10 mouse cellular contexts compared by ENCODE assay signal in the genomic region with DNA sequence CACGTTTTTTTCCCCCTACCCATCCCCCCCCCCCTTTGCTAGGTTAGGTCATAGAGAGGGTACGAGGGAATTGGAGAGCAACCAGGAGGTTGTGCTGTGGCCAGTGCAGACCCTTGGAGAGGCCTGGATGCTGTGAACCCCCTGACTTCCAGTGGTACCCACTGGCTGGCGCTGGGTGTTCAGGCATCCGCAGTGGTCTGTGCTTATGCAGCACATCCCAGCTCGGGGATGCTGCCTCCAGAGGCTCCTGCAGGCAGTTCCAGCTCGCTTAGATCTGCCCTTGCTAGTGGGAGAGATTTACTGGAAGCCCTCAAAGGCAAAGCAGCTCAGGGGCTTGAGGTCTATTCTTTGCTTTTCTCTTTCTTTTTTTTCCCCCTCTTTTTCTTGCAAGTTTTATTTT. TPM values are rescaled to one million over a fixed set of nuclear protein-coding genes. Genes with fewer than 3 reads are reported as not detected.
DNase-seq lines count a peak whose midpoint lies in the region; ATAC-seq and TF ChIP-seq lines count a peak whose summit lies in the region.
"Had no signal": no experiment of that assay in that cellular context is flagged by ENCODE, and none has a peak within 500 bp of the region (broad histone marks: within the 10 kb centered on the region; RNA-seq: fewer than 3 reads in every experiment).

No protein-coding gene starts in this region.

- no peaks in the 10 kb centered on the region for H3K9me3 ChIP-seq in intestine, embryonic 15.5 days
- H3K9me3 ChIP-seq in intestine, embryonic 16.5 days (ENCODE audit: control insufficient read depth, low read length), result no peaks in the 10 kb centered on the region
- no peaks in the 10 kb centered on the region for H3K9me3 ChIP-seq in intestine, postnatal 0 days (ENCODE audit: control insufficient read depth)
- H3K9me3 ChIP-seq: heart, embryonic 15.5 days had no signal

- ATAC-seq in intestine, embryonic 15.5 days, result no peak
- ATAC-seq in intestine, embryonic 16.5 days, result no peak
- ATAC-seq in intestine, postnatal 0 days, result no peak

- H3K27ac ChIP-seq in intestine, embryonic 15.5 days, result peak overlapping the region; percentile 3; the same call in 1 of the 2 replicates
- no peak overlapping the region for H3K27ac ChIP-seq in intestine, embryonic 16.5 days (ENCODE audit: low read length)
- H3K27ac ChIP-seq in testis, adult 2 months (ENCODE audit: control insufficient read depth, insufficient read depth, low read depth, low read length), result no peak overlapping the region
- no peak overlapping the region for H3K27ac ChIP-seq in intestine, postnatal 0 days (ENCODE audit: low read depth, low read length)
- H3K27ac ChIP-seq: heart, embryonic 15.5 days had no signal

- DNase-seq in testis, postnatal 14 days (ENCODE audit: low spot score), result no peak
- DNase-seq in ovary, postnatal 14 days (ENCODE audit: low spot score), result no peak
- DNase-seq in lung, postnatal 10 days, result no peak
- no peak for DNase-seq in urinary bladder, adult 18-20 months (ENCODE audit: low spot score in 2 of 2)

- peaks cover 9% of the 10 kb centered on the region for H3K4me1 ChIP-seq in intestine, embryonic 15.5 days (replicated peaks)
- H3K4me1 ChIP-seq in intestine, embryonic 16.5 days (ENCODE audit: control insufficient read depth, insufficient read depth, low read length), result peaks cover 6% of the 10 kb centered on the region; the same call in 1 of the 2 replicates
- H3K4me1 ChIP-seq in testis, adult 2 months (ENCODE audit: control insufficient read depth, insufficient read depth, low read length), result no peaks in the 10 kb centered on the region
- H3K4me1 ChIP-seq in intestine, postnatal 0 days (replicated peaks; ENCODE audit: control insufficient read depth, insufficient read depth, low read length), result no peaks in the 10 kb centered on the region
- H3K4me1 ChIP-seq: heart, embryonic 15.5 days had no signal

- no peak for TF ChIP-seq POLR2A in testis, adult 2 months (IDR thresholded peaks at IDR 0.05; ENCODE audit: control insufficient read depth, low read depth, low read length)

- H3K27me3 ChIP-seq in intestine, embryonic 15.5 days (replicated peaks), result no peaks in the 10 kb centered on the region
- no peaks in the 10 kb centered on the region for H3K27me3 ChIP-seq in intestine, embryonic 16.5 days (replicated peaks; ENCODE audit: control insufficient read depth, insufficient read depth, low read length)
- H3K27me3 ChIP-seq in testis, adult 2 months (ENCODE audit: control insufficient read depth, insufficient read depth, low read length), result no peaks in the 10 kb centered on the region
- H3K27me3 ChIP-seq in intestine, postnatal 0 days (replicated peaks; ENCODE audit: control insufficient read depth, insufficient read depth, low read length), result no peaks in the 10 kb centered on the region
- H3K27me3 ChIP-seq: CH12.LX; heart, embryonic 15.5 days had no signal

- TF ChIP-seq CTCF in testis, adult 2 months (IDR thresholded peaks at IDR 0.05; ENCODE audit: control insufficient read depth, insufficient read depth, insufficient replicate concordance, low read depth, low read length), result 0 out of 2 replicates have a peak, but pooled peaks have one; percentile 6
- TF ChIP-seq CTCF in intestine, postnatal 0 days (IDR thresholded peaks at IDR 0.05; ENCODE audit: low read depth), result peak; percentile 48

- no peak overlapping the region for H3K9ac ChIP-seq in intestine, embryonic 15.5 days
- H3K9ac ChIP-seq in intestine, embryonic 16.5 days (ENCODE audit: low read depth, low read length), result no peak overlapping the region
- no peak overlapping the region for H3K9ac ChIP-seq in intestine, postnatal 0 days (ENCODE audit: low read depth, low read length)
- H3K9ac ChIP-seq: heart, embryonic 15.5 days had no signal

- H3K4me3 ChIP-seq in intestine, embryonic 15.5 days (replicated peaks), result no peak overlapping the region
- H3K4me3 ChIP-seq in intestine, embryonic 16.5 days (ENCODE audit: low read length), result no peak overlapping the region
- H3K4me3 ChIP-seq in testis, adult 2 months (ENCODE audit: control insufficient read depth, low read depth, low read length), result no peak overlapping the region
- no peak overlapping the region for H3K4me3 ChIP-seq in intestine, postnatal 0 days (ENCODE audit: low read depth, low read length)
- H3K4me3 ChIP-seq: heart, embryonic 15.5 days had no signal

- H3K4me2 ChIP-seq in intestine, embryonic 15.5 days (replicated peaks), result no peak overlapping the region
- no peak overlapping the region for H3K4me2 ChIP-seq in intestine, embryonic 16.5 days (ENCODE audit: low read depth, low read length)
- H3K4me2 ChIP-seq in intestine, postnatal 0 days (replicated peaks; ENCODE audit: low read depth), result no peak overlapping the region
- H3K4me2 ChIP-seq: heart, embryonic 15.5 days had no signal

- WGBS in intestine, embryonic 15.5 days, result 40% methylated on average over 6 of the region's 6 CpGs
- 44% methylated on average over 6 of the region's 6 CpGs for WGBS in intestine, embryonic 16.5 days
- 55% methylated on average over 6 of the region's 6 CpGs for WGBS in intestine, postnatal 0 days

- H3K36me3 ChIP-seq in intestine, embryonic 15.5 days, result no peaks in the 10 kb centered on the region
- no peaks in the 10 kb centered on the region for H3K36me3 ChIP-seq in intestine, embryonic 16.5 days (ENCODE audit: control insufficient read depth, insufficient read depth, low read length)
- H3K36me3 ChIP-seq in testis, adult 2 months (ENCODE audit: control insufficient read depth, insufficient read depth, low read length), result no peaks in the 10 kb centered on the region
- no peaks in the 10 kb centered on the region for H3K36me3 ChIP-seq in intestine, postnatal 0 days (ENCODE audit: control insufficient read depth, insufficient read depth)
- H3K36me3 ChIP-seq: heart, embryonic 15.5 days had no signal

RNA-seq across cellular contexts. Expression of a gene that starts 19.3 kb away (rescaled TPM):
- 10.2 and 11.2 TPM in 2 replicates for polyA plus RNA-seq in intestine, embryonic 15.5 days (2015; fragmentation: Nextera tagmentation; extraction: Ambion mirVana)
- polyA plus RNA-seq in intestine, embryonic 16.5 days (2015; fragmentation: Nextera tagmentation; extraction: Ambion mirVana), result 9.7 and 10.4 TPM in 2 replicates
- 0.31 and 0.43 TPM in 2 replicates for polyA plus RNA-seq in testis, adult 2 months (2012; rRNA removed)
- polyA plus RNA-seq in intestine, postnatal 0 days (2015; fragmentation: Nextera tagmentation; extraction: Ambion mirVana), result 2.2 and 3.4 TPM in 2 replicates
